Mouse (Mus musculus) left cerebral cortex, postnatal 25 days (tissue): ENCODE data around the gene Sox13. TPM values are rescaled to one million over a fixed set of nuclear protein-coding genes. Genes with fewer than 3 reads are reported as not detected.
"Not testable (repeated sequence)": the region's sequence is repeated elsewhere in the genome, so short reads cannot be mapped to it uniquely, and the experiment has no call there.

ENCODE experiments used
- DNase-seq, 2 experiments: peaks; one replicate each; pipeline ENCODE4 v3.0.0; 2022; ENCODE audit warnings: low spot score in 2 of 2, mixed read lengths in 1 of 2
- intact Hi-C: fragments of 180-260 bp; cut with DNase I; formaldehyde crosslinking; loops from one replicate; pipeline ENCODE4 v1.15.1; 2025
- total RNA-seq, 2 experiments: library from RNA; stranded (reverse); gene quantifications; 2 replicates each; pipeline ENCODE4 v1.2.3; 2021

Sox13 gene
- total RNA-seq, 2 experiments from 2014 or later, result 7.6 to 11.0 TPM

GRCm38 (mm10) chr1:133351762-133352161, 72.4 kb downstream of the Sox13 start:
- intact Hi-C loops, result loop anchor here (2.0 to 10.0 kb wide), 3 partner anchors 173 to 317 kb away; partner anchors contain the start of gene Mdm4
- DNase-seq, result no peak

- no peak for DNase-seq
- intact Hi-C loops, result loop anchor here (10.0 kb wide), 1 partner anchor 315 kb away; the partner anchor contains the start of gene Mdm4
Observed at GRCm38 (mm10) chr1:133350210-133350609, 74.0 kb downstream of the Sox13 start, which contains the start of gene Ren1. TSS of gene Ren1 (plus strand) at chr1:133350510.

DNA sequence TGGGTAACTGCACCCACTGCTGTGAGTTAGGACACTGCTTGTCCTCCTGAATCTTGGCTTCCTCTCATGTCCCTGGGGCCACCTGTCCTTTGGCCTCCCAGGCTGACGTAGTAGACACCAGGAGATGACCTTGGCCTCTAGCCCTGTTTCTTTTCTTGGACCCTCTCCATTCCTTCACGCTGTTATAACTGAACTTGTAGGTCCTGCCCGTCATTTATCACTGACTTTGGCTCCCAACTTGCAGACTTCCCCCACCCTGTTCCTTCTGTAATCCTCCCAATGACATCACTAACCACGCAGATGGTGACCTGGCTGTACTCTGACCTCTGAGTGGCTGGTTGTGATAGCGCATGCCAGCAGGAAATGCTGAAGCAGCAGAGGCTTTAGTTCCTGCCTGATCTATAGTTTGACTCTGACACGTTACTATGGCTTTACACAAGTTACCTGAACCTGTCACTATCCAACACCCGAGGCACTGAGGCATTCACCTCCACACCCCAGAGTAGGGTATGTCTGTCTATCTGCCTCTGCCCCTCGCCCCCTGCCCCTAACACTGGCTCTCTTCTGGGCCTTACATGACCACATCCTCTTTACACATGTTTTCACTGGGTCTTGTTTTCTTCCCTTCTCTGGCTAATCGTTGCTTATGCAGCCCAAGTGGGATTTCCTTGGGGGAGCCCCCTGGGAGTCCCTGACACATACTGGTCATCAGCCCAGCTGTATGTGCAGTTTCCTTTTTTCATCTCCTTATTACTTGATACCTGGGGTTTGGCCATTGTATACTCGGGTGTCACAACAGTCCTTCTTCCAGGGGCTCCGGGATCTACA, 76.3 kb downstream of the Sox13 start:
- no peak for DNase-seq
- intact Hi-C loops, result no loop called here

DNA sequence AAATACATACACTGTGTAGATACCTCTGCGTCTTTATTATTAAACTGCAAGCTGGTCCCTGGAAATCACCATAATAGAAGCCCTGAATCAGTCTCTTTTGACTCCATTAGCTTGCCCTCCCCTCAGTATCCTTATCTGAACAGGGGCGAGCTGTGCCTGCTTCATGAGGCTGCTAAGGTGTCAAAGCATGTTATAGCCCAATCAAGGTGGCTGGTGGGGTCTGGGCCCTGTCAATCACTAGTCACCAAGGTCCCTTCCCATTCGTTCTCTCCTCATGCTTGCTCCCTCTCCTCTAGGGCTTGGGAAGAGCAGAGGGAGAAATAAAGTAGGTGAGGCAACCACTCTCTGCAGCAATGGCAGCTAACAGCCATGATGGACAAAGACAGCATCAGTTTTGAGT, 77.0 kb downstream of the Sox13 start:
- intact Hi-C loops, result no loop called here
- no peak for DNase-seq

- intact Hi-C loops, result no loop called here
- no peak for DNase-seq
Observed at GRCm38 (mm10) chr1:133346531-133346930, 77.6 kb downstream of the Sox13 start.

DNA sequence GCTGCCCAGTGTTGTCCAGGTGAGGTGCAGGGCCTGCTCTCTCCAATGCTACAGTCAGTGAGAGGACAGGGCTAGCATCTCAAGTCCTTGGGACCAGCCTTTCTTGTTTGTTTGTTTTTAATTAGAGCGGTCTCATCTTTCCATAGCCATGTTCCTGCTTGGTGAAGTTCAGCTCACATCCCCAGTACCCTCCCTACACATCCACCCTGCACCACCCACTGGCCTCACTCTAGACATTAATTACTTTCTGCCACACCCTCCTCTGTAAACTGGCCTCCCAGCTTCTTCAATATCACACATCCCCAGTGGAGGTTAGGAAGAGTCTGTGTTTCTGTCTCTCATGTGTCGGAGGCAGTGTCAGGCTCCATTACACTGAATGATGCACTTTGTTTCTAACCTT, 79.8 kb downstream of the Sox13 start:
- no peak for DNase-seq
- intact Hi-C loops, result no loop called here

- intact Hi-C loops, DNase-seq: not testable (repeated sequence)
Observed at GRCm38 (mm10) chr1:133340403-133340802, 83.8 kb downstream of the Sox13 start.

DNA sequence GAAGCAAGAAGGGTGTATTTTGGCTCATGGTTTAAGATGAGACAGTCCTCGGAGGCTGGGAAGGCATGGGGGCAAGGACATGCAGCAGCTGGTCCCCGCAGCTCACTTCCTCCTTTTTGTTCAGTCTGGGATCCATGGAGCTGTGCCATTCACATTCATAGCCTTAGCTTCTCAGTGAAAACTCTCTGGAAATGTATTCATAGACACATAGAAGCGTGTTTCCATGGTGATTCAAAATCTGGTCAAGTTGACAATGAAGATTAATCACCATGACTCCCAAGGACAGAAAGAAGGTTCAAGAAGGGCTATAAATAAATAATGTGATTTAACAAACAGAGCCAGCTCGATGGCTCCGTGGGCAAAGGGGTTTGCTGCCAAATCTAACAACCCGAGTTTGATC, 90.2 kb downstream of the Sox13 start:
- DNase-seq, result peak in 1 of 2 experiments; percentile 62
- intact Hi-C loops, result no loop called here

GRCm38 (mm10) chr1:133332656-133333430, 91.3 kb downstream of the Sox13 start:
- peak in 1 of 2 experiments; percentile 77 for DNase-seq
- intact Hi-C loops, result no loop called here

Other genes starting within 250 kb of the Sox13 start
- 1 to 10 TPM; 1.0 to 1.3 TPM for gene Golt1a, start 114.6 kb downstream of the Sox13 start, total RNA-seq
- gene Kiss1, start 102.5 kb downstream of the Sox13 start, total RNA-seq, result 1 to 10 TPM in 1 of 2 experiments, not detected in 1; 1.8 TPM
- not detected for gene Ren1, start 73.9 kb downstream of the Sox13 start, total RNA-seq
- 1 to 10 TPM; 8.0 to 8.1 TPM for gene Etnk2, start 60.8 kb downstream of the Sox13 start, total RNA-seq
- 10 to 100 TPM; 58.8 to 61.6 TPM for gene Snrpe, start 185.9 kb upstream of the Sox13 start, total RNA-seq
- 1 to 10 TPM; 4.8 to 9.0 TPM for gene Zbed6, start 236.5 kb upstream of the Sox13 start, total RNA-seq
- gene Gm38394, start 236.9 kb upstream of the Sox13 start, total RNA-seq, result 10 to 100 TPM; 21.6 to 32.3 TPM